Mouse (Mus musculus) kidney, postnatal 36 days (tissue): ENCODE measurements around the gene Cebpz.

Experiments used
- DNase-seq, 2 experiments: peaks; one replicate each; pipeline ENCODE4 v3.0.0; 2021 to 2022; ENCODE audit warnings: mixed read lengths in 2 of 2

Gene Cebpz

GRCm38 (mm10) chr17:78895394-78895793 is 41.5 kb downstream of the Cebpz start:
- DNase-seq = peak; percentile 64 to 81

- no peak for DNase-seq
Observed at GRCm38 (mm10) chr17:78894991-78895390, 41.9 kb downstream of the Cebpz start.

GRCm38 (mm10) chr17:78891020-78891419 is 45.8 kb downstream of the Cebpz start:
- no peak for DNase-seq

- DNase-seq = no peak
Observed at GRCm38 (mm10) chr17:78889184-78889583, 47.7 kb downstream of the Cebpz start.

GRCm38 (mm10) chr17:78888554-78888953 is 48.3 kb downstream of the Cebpz start:
- DNase-seq = no peak

GRCm38 (mm10) chr17:78885286-78886065 is 51.4 kb downstream of the Cebpz start:
- no peak for DNase-seq

GRCm38 (mm10) chr17:78883291-78883690 is 53.6 kb downstream of the Cebpz start:
- DNase-seq = no peak

- DNase-seq = peak; percentile 94 to 95
Observed at GRCm38 (mm10) chr17:78882401-78883112, 54.3 kb downstream of the Cebpz start, which contains the start of gene Eif2ak2. Gene Eif2ak2 (minus strand): TSS chr17:78882573.

GRCm38 (mm10) chr17:78881878-78882304 is 55.0 kb downstream of the Cebpz start:
- DNase-seq = peak; percentile 34 to 46

- no peak for DNase-seq
Observed at GRCm38 (mm10) chr17:78873886-78874285, 63.0 kb downstream of the Cebpz start.
